Mouse (Mus musculus): ENCODE data around the gene Sox5.

The Sox5 gene

DNA sequence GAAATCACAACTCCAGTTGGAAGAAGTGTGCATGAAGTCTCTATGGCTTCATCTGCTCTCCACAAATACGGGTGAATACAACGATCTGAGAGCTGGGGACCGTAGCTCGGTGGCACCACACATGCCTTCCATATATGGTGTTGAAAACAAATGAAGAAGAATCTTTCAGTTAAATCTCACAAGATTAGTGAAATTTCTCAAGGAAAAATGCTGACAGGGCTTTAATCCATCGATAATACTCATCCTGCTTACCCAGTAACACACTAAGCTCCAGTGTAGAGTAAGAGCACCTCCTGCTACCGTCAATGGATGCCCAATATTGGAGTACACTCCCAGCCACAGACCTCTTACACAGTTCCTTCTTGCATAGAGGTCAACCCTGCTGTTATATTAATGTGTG is 678.2 kb downstream of the Sox5 start:
- no peak for DNase-seq (ENCODE audit: low spot score)

DNA sequence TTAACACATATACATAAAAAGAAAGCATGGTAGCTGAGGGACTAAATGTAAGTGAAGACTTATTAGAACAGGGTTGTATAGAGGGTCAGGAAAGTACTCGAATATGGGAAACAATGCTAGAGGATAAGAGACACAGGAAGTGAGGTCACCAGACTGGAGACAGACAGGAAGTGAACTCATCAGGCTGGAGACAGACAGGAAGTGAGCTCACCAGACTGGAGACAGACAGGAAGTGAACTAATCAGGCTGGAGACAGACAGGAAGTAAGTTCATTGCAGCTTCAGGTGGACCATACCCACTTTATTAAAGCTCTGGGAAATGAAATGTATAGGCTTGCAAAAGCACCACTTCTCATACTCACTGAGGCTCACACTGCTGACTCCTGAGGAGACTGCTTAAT is 680.9 kb downstream of the Sox5 start:
- no peak for DNase-seq (ENCODE audit: low spot score)

- DNase-seq (ENCODE audit: low spot score): no peak
These were observed 683.7 kb downstream of the Sox5 start for GRCm38 (mm10) chr6:144098119-144098518.

- no peak for DNase-seq (ENCODE audit: low spot score)
These were observed 693.5 kb downstream of the Sox5 start for GRCm38 (mm10) chr6:144088256-144088655.

- no peak for DNase-seq (ENCODE audit: low spot score)
These were observed 695.5 kb downstream of the Sox5 start for GRCm38 (mm10) chr6:144086096-144086810.

DNA sequence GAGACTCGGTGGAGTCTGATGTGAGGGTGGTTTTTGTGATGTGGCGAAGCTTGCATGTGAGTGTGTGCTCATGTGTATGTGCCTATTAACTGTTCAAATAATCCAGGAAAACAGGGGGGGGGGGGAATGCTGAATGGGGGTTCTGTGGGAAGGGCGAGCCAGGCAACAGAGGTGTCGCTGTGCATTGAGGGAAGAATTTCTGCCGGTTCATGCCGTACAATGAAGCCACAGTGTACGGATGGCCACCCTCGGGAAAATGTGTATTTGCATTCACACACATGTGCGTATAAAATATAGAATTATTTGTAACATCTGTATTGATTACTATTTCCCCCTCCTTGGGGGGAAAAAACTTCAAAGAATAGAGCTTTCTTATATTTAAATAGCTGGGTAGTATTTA is 699.5 kb downstream of the Sox5 start:
- DNase-seq (ENCODE audit: low spot score): no peak

- DNase-seq (ENCODE audit: low spot score): no peak
These were observed 704.0 kb downstream of the Sox5 start for GRCm38 (mm10) chr6:144077826-144078225.

GRCm38 (mm10) chr6:144076376-144076775 is 705.4 kb downstream of the Sox5 start:
- DNase-seq (ENCODE audit: low spot score): no peak

DNA sequence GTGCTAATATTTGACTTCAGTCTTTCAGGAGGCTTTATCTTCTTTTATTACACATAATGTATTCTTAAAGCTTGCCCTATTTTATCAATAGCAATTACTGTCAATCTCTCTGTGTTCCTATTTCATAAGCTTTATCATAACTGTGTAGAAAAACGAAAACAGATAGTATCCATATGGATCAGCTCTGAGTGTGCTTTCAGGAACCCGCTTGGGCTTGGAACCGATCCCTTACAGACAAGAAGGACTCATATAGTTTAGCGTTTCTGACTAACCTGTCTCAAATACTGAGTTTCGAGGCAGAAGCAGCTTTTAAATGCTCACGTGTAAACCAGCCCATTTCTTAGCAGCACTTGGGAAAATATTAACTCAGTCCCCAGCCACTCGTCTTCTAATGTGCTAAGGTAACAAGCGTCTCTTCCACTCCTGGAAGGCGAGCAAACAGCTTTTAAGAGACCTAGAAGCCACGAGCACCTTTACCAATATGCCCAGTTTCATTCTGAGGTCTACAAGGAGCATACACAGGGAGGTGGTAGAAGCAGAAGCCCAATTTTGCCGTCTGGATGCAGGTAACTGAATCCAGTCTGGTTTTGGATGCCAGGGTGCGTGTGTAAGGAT is 706.3 kb downstream of the Sox5 start:
- DNase-seq (ENCODE audit: low spot score): no peak

- no peak for DNase-seq (ENCODE audit: low spot score)
These were observed 707.0 kb downstream of the Sox5 start for GRCm38 (mm10) chr6:144074826-144075225.

DNA sequence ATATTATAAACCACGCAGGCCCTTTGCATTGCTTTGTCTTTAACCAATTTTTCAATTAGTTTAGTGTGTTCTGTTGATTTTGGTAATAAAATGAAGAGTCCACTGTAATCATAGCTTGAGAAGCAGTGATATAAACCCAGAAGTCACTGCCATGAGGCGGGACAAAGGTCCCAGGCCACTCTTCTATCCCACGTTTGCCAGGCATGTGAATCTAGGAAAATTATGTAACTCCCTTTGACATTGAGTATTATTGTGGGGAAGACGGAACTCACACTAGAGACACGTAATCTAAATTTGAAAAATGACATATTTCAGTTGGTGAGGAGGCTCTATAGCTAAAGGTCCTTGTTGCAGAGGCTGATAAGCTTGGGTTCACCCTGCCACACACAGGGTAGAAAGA is 711.3 kb downstream of the Sox5 start:
- DNase-seq (ENCODE audit: low spot score): no peak

- no peak for DNase-seq (ENCODE audit: low spot score)
These were observed 714.3 kb downstream of the Sox5 start for GRCm38 (mm10) chr6:144067491-144067890.

GRCm38 (mm10) chr6:144062428-144062827 is 719.3 kb downstream of the Sox5 start:
- DNase-seq (ENCODE audit: low spot score): no peak

- no peak for DNase-seq (ENCODE audit: low spot score)
These were observed 720.0 kb downstream of the Sox5 start for GRCm38 (mm10) chr6:144061814-144062213.

DNA sequence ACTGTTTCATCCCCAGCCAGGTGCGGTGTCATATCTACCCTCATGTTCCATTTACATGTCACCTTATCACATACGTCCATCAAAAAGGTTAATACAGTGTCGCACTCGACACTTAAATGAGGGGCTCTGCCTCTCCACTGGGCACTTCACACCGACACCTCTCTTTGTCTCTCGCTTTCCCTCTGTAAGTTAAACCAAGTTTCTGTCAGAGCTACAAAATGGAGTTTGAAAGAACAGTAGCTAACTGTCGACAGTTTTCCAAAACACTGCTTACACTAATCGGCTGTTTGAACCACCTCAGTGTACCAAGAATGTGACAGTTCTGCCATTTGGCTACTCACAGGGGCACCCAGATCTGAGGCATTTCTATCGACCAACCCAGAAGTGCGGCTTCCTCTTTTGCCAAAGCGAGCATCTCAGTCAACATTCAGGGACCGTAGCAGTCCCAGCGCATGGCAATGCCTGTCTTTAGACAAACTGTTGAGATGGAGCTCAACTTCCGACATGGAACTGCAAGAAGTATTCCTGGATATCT is 724.6 kb downstream of the Sox5 start:
- no peak for DNase-seq (ENCODE audit: low spot score)

DNA sequence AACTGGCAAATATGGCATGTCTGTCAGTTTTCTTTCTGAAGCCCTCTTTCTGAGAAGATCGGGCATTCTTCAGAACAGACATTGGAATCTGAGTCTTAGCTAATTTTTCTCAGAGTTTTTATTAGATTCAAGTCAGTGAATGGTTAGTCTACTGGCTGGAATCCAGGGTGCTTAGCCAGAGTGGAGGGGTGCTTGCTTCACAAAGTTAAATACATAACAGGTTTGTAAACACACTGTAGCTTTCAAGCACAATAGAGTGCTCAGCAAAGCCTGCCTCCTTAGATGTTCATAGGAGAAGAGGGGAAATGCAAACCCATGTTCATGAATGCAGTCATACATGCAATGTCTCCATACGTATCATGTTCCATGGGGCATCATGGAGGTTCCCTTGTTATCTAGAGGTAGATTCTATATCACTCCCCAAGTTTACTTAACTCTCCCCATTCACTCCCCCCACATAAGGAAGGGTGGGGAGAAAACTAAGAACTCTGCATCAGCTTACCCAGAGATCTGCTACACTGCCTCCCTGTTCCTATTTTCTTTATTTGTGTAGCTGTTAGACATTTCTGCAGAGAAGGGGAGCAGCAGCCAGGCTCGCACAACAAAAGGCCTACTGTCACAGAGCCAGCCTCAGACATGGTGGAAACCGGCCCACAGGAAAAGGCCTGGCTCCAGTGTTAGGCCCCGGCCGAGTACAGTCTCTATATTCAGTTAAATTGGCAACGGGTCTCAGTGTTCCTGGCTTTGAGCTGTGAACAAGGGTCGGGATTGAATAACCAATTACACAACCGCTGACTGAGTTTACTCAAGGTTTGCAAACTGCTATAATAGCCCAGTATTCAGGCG is 725.3 kb downstream of the Sox5 start:
- DNase-seq (ENCODE audit: low spot score): no peak

- DNase-seq (ENCODE audit: low spot score): no peak
These were observed 729.3 kb downstream of the Sox5 start for GRCm38 (mm10) chr6:144052487-144052886.

GRCm38 (mm10) chr6:144051316-144051715 is 730.5 kb downstream of the Sox5 start:
- DNase-seq (ENCODE audit: low spot score): no peak

DNA sequence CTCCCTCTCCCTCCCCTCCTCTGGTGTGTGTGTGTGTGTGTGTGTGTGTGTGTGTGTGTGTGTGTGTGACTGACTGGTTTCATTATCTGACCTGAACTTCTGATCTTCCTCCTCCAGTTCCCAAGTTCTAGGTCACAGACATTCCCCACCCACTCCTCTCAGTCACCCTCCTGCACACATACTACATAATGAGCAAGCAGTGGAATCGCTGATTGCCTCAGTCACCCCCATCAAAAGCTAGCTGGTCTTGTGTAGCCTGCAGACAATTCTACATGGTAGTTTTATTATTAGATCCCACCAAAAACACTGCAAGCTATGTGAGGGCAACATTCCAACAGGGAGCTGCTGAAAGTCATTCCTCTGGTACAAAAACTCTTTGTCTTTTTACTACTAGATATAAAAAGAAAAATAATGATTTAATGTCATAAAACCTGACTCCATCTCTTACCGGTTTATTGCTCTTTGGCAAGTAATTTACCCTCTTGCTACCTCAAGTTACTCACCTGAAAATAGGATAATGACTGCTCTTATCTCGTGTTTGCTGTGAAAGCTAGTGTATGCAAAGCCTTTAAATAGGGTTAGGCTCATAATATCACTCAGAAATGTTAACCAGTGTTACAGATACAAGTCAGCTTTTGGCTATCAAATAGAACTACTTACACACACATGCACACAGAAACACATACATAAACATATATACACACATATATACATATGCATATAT is 733.4 kb downstream of the Sox5 start:
- DNase-seq (ENCODE audit: low spot score): no peak

DNA sequence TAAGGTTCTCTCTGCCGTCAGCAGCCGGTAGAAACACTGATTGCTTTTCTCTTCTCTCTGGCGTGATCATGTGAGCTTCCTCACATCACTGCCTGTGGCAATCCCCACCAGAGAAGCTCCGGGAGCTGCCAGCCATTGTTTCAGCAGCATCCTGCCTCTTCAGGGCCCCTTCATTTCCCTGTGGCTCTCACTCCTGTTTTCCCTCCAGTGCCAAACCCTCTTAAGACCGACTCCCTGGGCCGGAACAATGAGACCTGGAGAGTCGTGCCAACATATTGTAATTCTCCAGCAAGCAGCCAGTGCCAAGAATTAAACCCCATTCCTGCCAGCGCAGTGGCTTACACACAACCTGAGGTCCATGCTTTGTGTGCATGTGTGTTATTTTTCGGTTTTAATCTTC is 736.3 kb downstream of the Sox5 start:
- no peak for DNase-seq (ENCODE audit: low spot score)

GRCm38 (mm10) chr6:144044381-144044780 is 737.4 kb downstream of the Sox5 start:
- no peak for DNase-seq (ENCODE audit: low spot score)

GRCm38 (mm10) chr6:144042936-144043335 is 738.8 kb downstream of the Sox5 start:
- no peak for DNase-seq (ENCODE audit: low spot score)

Measured in c-Kit-positive CD71-positive TER-119-positive erythroid progenitor cells, embryonic 14.5 days (primary cell).